ENCODE assay signal across 12 mouse cellular contexts in the genomic region with DNA sequence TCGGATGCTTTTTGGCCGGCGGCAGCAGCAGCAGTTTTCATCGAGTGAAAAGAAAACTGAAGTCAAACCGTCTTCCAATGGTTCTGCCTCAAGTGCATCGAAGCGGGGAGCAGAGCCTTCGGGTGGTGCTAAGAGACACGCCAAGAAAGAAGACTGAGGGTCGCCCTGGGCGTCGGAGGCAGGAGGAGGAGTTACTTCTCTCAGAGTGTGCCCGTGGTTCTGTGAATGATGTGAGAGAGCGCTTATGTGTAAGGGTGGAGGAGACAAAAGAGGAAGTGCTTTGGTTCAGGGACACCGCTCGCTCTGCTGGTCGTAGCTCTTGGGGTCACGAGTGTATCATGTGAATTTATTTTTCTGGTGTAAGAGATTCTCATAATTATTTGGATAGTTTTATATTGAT. TPM values are rescaled to one million over a fixed set of nuclear protein-coding genes. Genes with fewer than 3 reads are reported as not detected.
DNase-seq lines count a peak whose midpoint lies in the region; ATAC-seq and TF ChIP-seq lines count a peak whose summit lies in the region.
"Had no signal": no experiment of that assay in that cellular context is flagged by ENCODE, and none has a peak within 500 bp of the region (broad histone marks: within the 10 kb centered on the region; RNA-seq: fewer than 3 reads in every experiment).

No protein-coding gene starts in this region.

- intact Hi-C loops in heart, postnatal 10 days (cut with DNase I): no loop called here

- H3K36me3 ChIP-seq in hindbrain, embryonic 16.5 days (ENCODE audit: control insufficient read depth, insufficient read depth, low read length): no peaks in the 10 kb centered on the region
- no peaks in the 10 kb centered on the region for H3K36me3 ChIP-seq in kidney, embryonic 14.5 days (ENCODE audit: control insufficient read depth, insufficient read depth, low read length)
- H3K36me3 ChIP-seq: intestine, embryonic 15.5 days; liver, embryonic 13.5 days had no signal

- H3K9me3 ChIP-seq in hindbrain, embryonic 16.5 days (ENCODE audit: control insufficient read depth, low read length): 0 out of 2 replicates have a peak, but pooled peaks cover 3% of the 10 kb centered on the region
- no peaks in the 10 kb centered on the region for H3K9me3 ChIP-seq in kidney, embryonic 14.5 days (ENCODE audit: control insufficient read depth, low read length)
- H3K9me3 ChIP-seq: intestine, embryonic 15.5 days; liver, embryonic 13.5 days; midbrain, embryonic 10.5 days had no signal

- H3K4me3 ChIP-seq in bone marrow, adult 2 months (replicated peaks; ENCODE audit: control insufficient read depth, low read depth, low read length): peak overlapping the region; percentile 4
- peak overlapping the region; percentile 6; the same call in 1 of the 2 replicates for H3K4me3 ChIP-seq in hindbrain, embryonic 16.5 days (ENCODE audit: low read length)
- no peak overlapping the region for H3K4me3 ChIP-seq in kidney, embryonic 14.5 days (ENCODE audit: low read length)
- H3K4me3 ChIP-seq: intestine, embryonic 15.5 days; liver, embryonic 13.5 days; midbrain, embryonic 10.5 days had no signal

- no peak overlapping the region for H3K9ac ChIP-seq in hindbrain, embryonic 16.5 days (ENCODE audit: low read depth, low read length)
- no peak overlapping the region for H3K9ac ChIP-seq in kidney, embryonic 14.5 days (ENCODE audit: low read depth, low read length)
- H3K9ac ChIP-seq: intestine, embryonic 15.5 days; liver, embryonic 13.5 days had no signal

- 20% methylated on average over 18 of the region's 18 CpGs for WGBS in bone marrow, adult 2 months
- WGBS in hindbrain, embryonic 16.5 days: 27% methylated on average over 18 of the region's 18 CpGs
- WGBS in kidney, embryonic 14.5 days: 58% methylated on average over 18 of the region's 18 CpGs

- peak overlapping the region; percentile 37 for H3K4me2 ChIP-seq in hindbrain, embryonic 16.5 days (ENCODE audit: low read length)
- no peak overlapping the region for H3K4me2 ChIP-seq in kidney, embryonic 14.5 days (replicated peaks; ENCODE audit: low read depth, low read length)
- H3K4me2 ChIP-seq: intestine, embryonic 15.5 days; liver, embryonic 13.5 days had no signal

- H3K27me3 ChIP-seq in hindbrain, embryonic 16.5 days (replicated peaks; ENCODE audit: control insufficient read depth, insufficient read depth, low read length): no peaks in the 10 kb centered on the region
- no peaks in the 10 kb centered on the region for H3K27me3 ChIP-seq in kidney, embryonic 14.5 days (ENCODE audit: control insufficient read depth, insufficient read depth, low read length)
- H3K27me3 ChIP-seq: intestine, embryonic 15.5 days; liver, embryonic 13.5 days had no signal

- no peak overlapping the region for H3K27ac ChIP-seq in bone marrow, adult 2 months (ENCODE audit: control insufficient read depth, insufficient read depth, low read depth, low read length, poor library complexity)
- no peak overlapping the region for H3K27ac ChIP-seq in hindbrain, embryonic 16.5 days (ENCODE audit: low read depth, low read length)
- no peak overlapping the region for H3K27ac ChIP-seq in kidney, embryonic 14.5 days (ENCODE audit: low read depth, low read length)
- H3K27ac ChIP-seq: intestine, embryonic 15.5 days; liver, embryonic 13.5 days; midbrain, embryonic 10.5 days had no signal

- ATAC-seq in hindbrain, embryonic 16.5 days: no peak
- ATAC-seq in kidney, embryonic 14.5 days (ENCODE audit: low FRiP score, low TSS enrichment): no peak
- ATAC-seq: intestine, embryonic 15.5 days had no signal

- no peak for TF ChIP-seq POLR2A in bone marrow, adult 2 months (IDR thresholded peaks at IDR 0.05; ENCODE audit: borderline replicate concordance, control insufficient read depth, low read depth, low read length)

- peak; percentile 64 for DNase-seq in heart, adult 11 months
- DNase-seq in heart, postnatal 10 days: no peak
- DNase-seq in 416B (ENCODE audit: low read depth): peak; percentile 27
- no peak for DNase-seq in cerebellum, postnatal 14 days
- no peak for DNase-seq in thymus, postnatal 14 days
- DNase-seq: cerebellum, adult 18-20 months; liver, embryonic 13.5 days had no signal

- H3K4me1 ChIP-seq in bone marrow, adult 2 months (ENCODE audit: control insufficient read depth, insufficient read depth, low read length): no peaks in the 10 kb centered on the region; the same call in 1 of the 2 replicates
- H3K4me1 ChIP-seq in hindbrain, embryonic 16.5 days (ENCODE audit: control insufficient read depth, insufficient read depth, low read depth, low read length): no peaks in the 10 kb centered on the region
- no peaks in the 10 kb centered on the region for H3K4me1 ChIP-seq in kidney, embryonic 14.5 days (ENCODE audit: control insufficient read depth, insufficient read depth, low read length)
- H3K4me1 ChIP-seq: intestine, embryonic 15.5 days; liver, embryonic 13.5 days had no signal

- no peak for TF ChIP-seq CTCF in bone marrow, adult 2 months (IDR thresholded peaks at IDR 0.05; ENCODE audit: control insufficient read depth, insufficient read depth, low read length)

RNA-seq across cellular contexts. Expression of gene Tmem38b, which starts 34.1 kb away (rescaled TPM):
- total RNA-seq in heart, postnatal 10 days (2021): 10 to 100 TPM; 15.1 to 16.1 TPM
- 3.8 and 5.0 TPM in 2 replicates for polyA plus RNA-seq in bone marrow, adult 2 months (2011; ENCODE audit: insufficient read depth, insufficient read length, low replicate concordance, missing spikeins)
- polyA plus RNA-seq in hindbrain, embryonic 16.5 days (2015; fragmentation: Nextera tagmentation; extraction: Ambion mirVana): 6.1 and 6.9 TPM in 2 replicates
- polyA plus RNA-seq in kidney, embryonic 14.5 days (2014; fragmentation: Nextera tagmentation; extraction: Ambion mirVana): 4.8 and 6.2 TPM in 2 replicates

Comparison
In these comparisons a context has a peak if more than half of its experiments do, and no peak if none do; other contexts are left out.
1. DNase-seq: peak in heart, adult 11 months (single experiment) and 416B (single experiment); none in heart, postnatal 10 days (0 of 2), cerebellum, postnatal 14 days (0 of 2) and thymus, postnatal 14 days (single experiment).